Mouse (Mus musculus): ENCODE data around the gene Arsb. TPM values are rescaled to one million over a fixed set of nuclear protein-coding genes. Genes with fewer than 3 reads are reported as not detected.

The Arsb gene
- polyA plus RNA-seq, 1 experiment from 2014 or later: 28.0 TPM

Other genes starting within 250 kb of the Arsb start
- not detected in 3 replicates for gene Bhmt, start 133.7 kb upstream of the Arsb start, polyA plus RNA-seq (2018)
- gene Bhmt2, start 97.3 kb upstream of the Arsb start, polyA plus RNA-seq (2018): not detected in 3 replicates
- not detected in 3 replicates for gene Dmgdh, start 97.2 kb upstream of the Arsb start, polyA plus RNA-seq (2018)

Data from macrophage (primary cell).